Mouse (Mus musculus) MEL (cell line): ENCODE results near the gene Ube2cbp. TPM values are rescaled to one million over a fixed set of nuclear protein-coding genes. Genes with fewer than 3 reads are reported as not detected.

Experiments used
- DNase-seq: peaks from one replicate; pipeline ENCODE4 v3.0.0; 2011; ENCODE audit warnings: low read depth, low spot score
- H3K27ac ChIP-seq: 2 replicates; pipeline ENCODE4 v1.5.1; 2012; ENCODE audit warnings: low read depth, mild to moderate bottlenecking, control low read depth, low read length, moderate library complexity; ENCODE audit not compliant: control insufficient read depth
- H3K27me3 ChIP-seq, 2 experiments: fragments of 150-350 bp in 1 of 2; sonication (generic) in 1 of 2; 2 replicates each; pipeline ENCODE4 v1.6.1; 2012; ENCODE audit warnings: low read length in 2 of 2, mild to moderate bottlenecking in 2 of 2, improper control_type of control experiment in 1 of 2, moderate library complexity in 1 of 2; ENCODE audit not compliant: insufficient read depth in 2 of 2, control insufficient read depth in 1 of 2
- H3K36me3 ChIP-seq, 2 experiments: 2 replicates each; pipeline ENCODE4 v1.6.1; 2012 to 2014; ENCODE audit warnings: low read length in 2 of 2, improper control_type of control experiment in 1 of 2, inconsistent platforms in 1 of 2, mild to moderate bottlenecking in 1 of 2; ENCODE audit not compliant: insufficient read depth in 2 of 2, control insufficient read depth in 1 of 2
- H3K4me1 ChIP-seq, 2 experiments: fragments of 150-350 bp in 1 of 2; sonication (generic) in 1 of 2; 2 replicates each; pipeline ENCODE4 v1.6.1; 2012; ENCODE audit warnings: low read length in 2 of 2, improper control_type of control experiment in 1 of 2, mild to moderate bottlenecking in 1 of 2; ENCODE audit not compliant: insufficient read depth in 2 of 2, control insufficient read depth in 1 of 2
- H3K4me3 ChIP-seq, 2 experiments: fragments of 150-350 bp in 1 of 2; sonication (generic) in 1 of 2; 2 replicates each; pipeline ENCODE4 v1.5.1; 2012; ENCODE audit warnings: low read depth in 2 of 2, low read length in 2 of 2, mild to moderate bottlenecking in 2 of 2, moderate library complexity in 2 of 2, control low read depth in 1 of 2, improper control_type of control experiment in 1 of 2; ENCODE audit not compliant: control insufficient read depth in 1 of 2, insufficient read depth in 1 of 2
- H3K79me2 ChIP-seq: 2 replicates; pipeline ENCODE4 v1.6.1; 2012; ENCODE audit warnings: mild to moderate bottlenecking, low read length, moderate library complexity; ENCODE audit not compliant: control insufficient read depth, poor library complexity, insufficient read depth
- H3K9ac ChIP-seq: 2 replicates; pipeline ENCODE4 v1.6.1; 2012; ENCODE audit warnings: low read depth, mild to moderate bottlenecking, control low read depth, low read length, moderate library complexity; ENCODE audit not compliant: control insufficient read depth, poor library complexity, severe bottlenecking
- H3K9me3 ChIP-seq: fragments of 150-350 bp; sonication (generic); replicated peaks from 2 replicates; pipeline ENCODE4 v1.6.1; 2012; ENCODE audit warnings: mild to moderate bottlenecking, low read length, improper control_type of control experiment, moderate library complexity; ENCODE audit not compliant: insufficient read depth
- BHLHE40 ChIP-seq: IDR thresholded peaks from 2 replicates; pipeline ENCODE4 v1.6.1; 2012; ENCODE audit warnings: low read depth, mild to moderate bottlenecking, inconsistent platforms, low read length, improper control_type of control experiment, borderline replicate concordance
- CHD1 ChIP-seq: IDR thresholded peaks from 2 replicates; pipeline ENCODE4 v1.6.1; 2012; ENCODE audit warnings: low read depth, mild to moderate bottlenecking, inconsistent platforms, low read length, improper control_type of control experiment
- CTCF ChIP-seq, 3 experiments: IDR thresholded peaks in 2 of 3; conservative IDR thresholded peaks in 1 of 3; 2 replicates each; pipeline ENCODE4 v1.5.1; 2011 to 2012; ENCODE audit warnings: low read length in 3 of 3, low read depth in 2 of 3, mild to moderate bottlenecking in 2 of 3, improper control_type of control experiment in 1 of 3, inconsistent platforms in 1 of 3, mixed read lengths in 1 of 3, moderate library complexity in 1 of 3; ENCODE audit not compliant: control insufficient read depth in 1 of 3, insufficient read depth in 1 of 3, poor library complexity in 1 of 3, severe bottlenecking in 1 of 3
- EP300 ChIP-seq, 2 experiments: IDR thresholded peaks; 2 replicates each; pipeline ENCODE4 v1.6.1; 2011; ENCODE audit warnings: improper control_type of control experiment in 2 of 2, low read length in 2 of 2, low read depth in 1 of 2, mild to moderate bottlenecking in 1 of 2
- ETS1 ChIP-seq: IDR thresholded peaks from 2 replicates; pipeline ENCODE4 v1.6.1; 2012; ENCODE audit warnings: low read depth, mild to moderate bottlenecking, inconsistent platforms, low read length, improper control_type of control experiment, moderate library complexity
- GATA1 ChIP-seq: IDR thresholded peaks from 2 replicates; pipeline ENCODE4 v1.6.1; 2011; ENCODE audit warnings: low read depth, low read length, improper control_type of control experiment
- MAX ChIP-seq: IDR thresholded peaks from 2 replicates; pipeline ENCODE4 v1.6.1; 2011; ENCODE audit warnings: low read length, improper control_type of control experiment
- MAZ ChIP-seq: IDR thresholded peaks from 2 replicates; pipeline ENCODE4 v1.6.1; 2012; ENCODE audit warnings: low read depth, mild to moderate bottlenecking, inconsistent platforms, low read length, improper control_type of control experiment
- MXI1 ChIP-seq: IDR thresholded peaks from 2 replicates; pipeline ENCODE4 v1.6.1; 2011; ENCODE audit warnings: mild to moderate bottlenecking, low read depth, low read length, improper control_type of control experiment
- MYC ChIP-seq: IDR thresholded peaks from 2 replicates; pipeline ENCODE4 v1.6.1; 2011; ENCODE audit warnings: low read depth, mild to moderate bottlenecking, low read length, improper control_type of control experiment, moderate library complexity
- RCOR1 ChIP-seq: IDR thresholded peaks from 2 replicates; pipeline ENCODE4 v1.6.1; 2012; ENCODE audit warnings: low read depth, mild to moderate bottlenecking, inconsistent platforms, low read length, improper control_type of control experiment
- TAL1 ChIP-seq: IDR thresholded peaks from 2 replicates; pipeline ENCODE4 v1.6.1; 2012; ENCODE audit warnings: mild to moderate bottlenecking, inconsistent platforms, low read length, moderate library complexity, mixed read lengths
- TBP ChIP-seq: IDR thresholded peaks from 2 replicates; pipeline ENCODE4 v1.8.0; 2011; ENCODE audit warnings: low read depth, low read length, improper control_type of control experiment
- TCF12 ChIP-seq: IDR thresholded peaks from 2 replicates; pipeline ENCODE4 v1.6.1; 2014; ENCODE audit warnings: low read depth, mild to moderate bottlenecking, inconsistent platforms, low read length, improper control_type of control experiment, moderate library complexity
- USF1 ChIP-seq: IDR thresholded peaks from 2 replicates; pipeline ENCODE4 v1.6.1; 2014; ENCODE audit warnings: low read depth, mild to moderate bottlenecking, inconsistent platforms, low read length, improper control_type of control experiment, moderate library complexity
- ZC3H11A ChIP-seq: IDR thresholded peaks from 2 replicates; pipeline ENCODE4 v1.6.1; 2012; ENCODE audit warnings: low read depth, mild to moderate bottlenecking, inconsistent platforms, low read length, improper control_type of control experiment
- ZKSCAN1 ChIP-seq: IDR thresholded peaks from 2 replicates; pipeline ENCODE4 v1.6.1; 2012; ENCODE audit warnings: low read depth, mild to moderate bottlenecking, inconsistent platforms, low read length, improper control_type of control experiment, moderate library complexity
- ZMIZ1 ChIP-seq: IDR thresholded peaks from 2 replicates; pipeline ENCODE4 v1.6.1; 2012; ENCODE audit warnings: low read depth, mild to moderate bottlenecking, inconsistent platforms, low read length, improper control_type of control experiment, moderate library complexity
- polyA plus RNA-seq, 2 experiments: library from polyadenylated mRNA; stranded (reverse) in 1 of 2; unstranded in 1 of 2; fragments of >175 nt in 1 of 2; fragments of >200 nt in 1 of 2; gene quantifications; 2 replicates each; pipeline versions ENCODE4 v1.2.1 to v1.2.4; 2012; ENCODE audit warnings: low replicate concordance in 2 of 2, low read depth in 1 of 2; ENCODE audit not compliant: insufficient read length in 2 of 2, insufficient read depth in 1 of 2, missing spikeins in 1 of 2
- total RNA-seq: library from RNA; depleted of rRNA; stranded (reverse); fragments of 300-350 nt; gene quantifications from 2 replicates; pipeline ENCODE4 v1.2.3, GENCODE M21; 2012

The Ube2cbp gene
- total and polyA plus RNA-seq, 3 experiments = 6.4 to 7.2 TPM; not detected in 1

DNA sequence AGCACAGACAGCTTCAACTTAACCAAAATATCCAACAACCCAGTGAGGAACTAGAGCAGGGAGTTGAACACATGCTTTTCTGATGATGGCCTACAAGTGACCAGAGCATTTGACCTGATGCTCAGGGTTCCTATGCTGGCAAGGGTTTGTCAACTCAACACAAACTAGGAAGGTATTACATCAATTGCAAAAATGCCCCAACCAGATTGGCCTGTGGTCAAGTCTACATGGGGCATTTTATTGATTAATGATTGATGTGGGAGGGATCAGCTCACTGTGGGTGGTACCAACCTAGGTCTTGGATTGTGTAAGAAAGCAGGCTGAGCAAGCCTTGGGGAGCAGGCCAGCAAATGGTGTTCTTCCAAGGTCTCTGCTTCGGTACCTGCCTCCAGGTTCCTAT lies 46.8 kb downstream of the Ube2cbp start:
- H3K9me3 ChIP-seq = no peaks in the 10 kb centered on the region
- no peaks in the 10 kb centered on the region for H3K79me2 ChIP-seq
- no peaks in the 10 kb centered on the region for H3K27me3 ChIP-seq
- no peak overlapping the region for H3K9ac ChIP-seq
- DNase-seq = no peak
- H3K4me3 ChIP-seq = no peak overlapping the region
- H3K4me1 ChIP-seq = no peaks in the 10 kb centered on the region
- H3K36me3 ChIP-seq = no peaks in the 10 kb centered on the region
- H3K27ac ChIP-seq = no peak overlapping the region
- TF ChIP-seq TCF12 (no peak), CTCF (IDR thresholded peaks at IDR 0.05 in 2 of 3, conservative IDR thresholded peaks at IDR 0.05 in 1 of 3; ENCODE audit: control insufficient read depth in 1 of 3, insufficient read depth in 1 of 3, low read depth in 2 of 3, low read length in 3 of 3, poor library complexity in 1 of 3, severe bottlenecking in 1 of 3) (no peak), ZKSCAN1 (no peak), TBP (no peak), ZMIZ1 (no peak), TAL1 (no peak), MXI1 (no peak), GATA1 (no peak), MAZ (no peak), EP300 (IDR thresholded peaks at IDR 0.05; ENCODE audit: low read depth in 1 of 2, low read length in 2 of 2) (no peak), ETS1 (no peak), BHLHE40 (no peak), MAX (no peak), RCOR1 (no peak), USF1 (no peak), CHD1 (no peak), ZC3H11A (no peak)

DNA sequence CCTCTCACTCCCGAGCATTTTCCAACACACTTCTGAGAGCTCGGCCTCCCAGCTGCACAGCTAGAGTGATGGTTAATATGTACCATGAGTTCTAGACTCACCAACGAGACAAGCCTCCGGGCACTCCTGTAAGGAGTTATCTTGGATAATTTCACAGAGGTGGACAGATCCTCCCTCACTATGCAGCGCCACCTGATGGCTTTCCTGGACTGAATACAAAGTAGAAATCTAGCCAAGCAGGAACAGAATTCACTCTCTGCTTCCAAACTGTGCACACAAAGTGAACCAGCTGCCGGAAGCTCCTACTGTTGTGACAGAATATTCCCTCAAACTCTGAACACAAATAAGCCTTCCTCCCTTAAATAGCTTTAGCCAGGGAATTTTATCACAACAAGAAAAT lies 69.0 kb downstream of the Ube2cbp start:
- Histone ChIP-seq H3K9ac (no peak overlapping the region), H3K79me2 (no peaks in the 10 kb centered on the region), H3K4me1 (no peaks in the 10 kb centered on the region), H3K9me3 (no peaks in the 10 kb centered on the region), H3K4me3 (no peak overlapping the region), H3K36me3 (peaks cover 0 to 4% of the 10 kb centered on the region in 2 experiments; a peak in 2 of 4 replicates), H3K27me3 (no peaks in the 10 kb centered on the region), H3K27ac (no peak overlapping the region)
- DNase-seq = no peak
- TF ChIP-seq MYC (no peak), EP300 (IDR thresholded peaks at IDR 0.05; ENCODE audit: low read depth in 1 of 2, low read length in 2 of 2) (no peak), USF1 (no peak), CTCF (IDR thresholded peaks at IDR 0.05 in 2 of 3, conservative IDR thresholded peaks at IDR 0.05 in 1 of 3; ENCODE audit: control insufficient read depth in 1 of 3, insufficient read depth in 1 of 3, low read depth in 2 of 3, low read length in 3 of 3, poor library complexity in 1 of 3, severe bottlenecking in 1 of 3) (peak in 1 of 3 experiments; percentile 11; a peak in 1 of 6 replicates)
